Mouse (Mus musculus) hindbrain, embryonic 11.5 days (tissue): ENCODE measurements around the gene 2010111I01Rik. TPM values are rescaled to one million over a fixed set of nuclear protein-coding genes. Genes with fewer than 3 reads are reported as not detected.

ENCODE experiments used
- ATAC-seq: fragments of 200-750 bp; cut with Nextera tagmentation; 2 replicates; pipeline ENCODE4 v1.8.0; 2017; ENCODE audit warnings: mild to moderate bottlenecking, moderate TSS enrichment, moderate library complexity; ENCODE audit not compliant: low FRiP score
- DNase-seq: peaks from one replicate; pipeline ENCODE4 v3.0.0-alpha.2; 2015; ENCODE audit warnings: low spot score
- H3K27ac ChIP-seq: fragments of 300-500 bp; sonication (generic); 2 replicates; pipeline ENCODE4 v1.5.1; 2014; ENCODE audit warnings: mild to moderate bottlenecking, low read depth, low read length
- H3K27me3 ChIP-seq: fragments of 300-500 bp; sonication (generic); 2 replicates; pipeline ENCODE4 v1.6.1; 2014; ENCODE audit warnings: mild to moderate bottlenecking, low read length, moderate library complexity, mixed read lengths; ENCODE audit not compliant: control insufficient read depth, insufficient read depth
- H3K36me3 ChIP-seq: fragments of 300-500 bp; sonication (generic); 2 replicates; pipeline ENCODE4 v1.6.1; 2014; ENCODE audit warnings: mild to moderate bottlenecking, low read length, moderate library complexity, mixed read lengths; ENCODE audit not compliant: control insufficient read depth, insufficient read depth
- H3K4me1 ChIP-seq: fragments of 300-500 bp; sonication (generic); replicated peaks from 2 replicates; pipeline ENCODE4 v1.6.1; 2014; ENCODE audit warnings: low read length, mixed read lengths; ENCODE audit not compliant: control insufficient read depth, insufficient read depth
- H3K4me2 ChIP-seq: fragments of 300-500 bp; sonication (generic); replicated peaks from 2 replicates; pipeline ENCODE4 v1.6.1; 2014; ENCODE audit warnings: mild to moderate bottlenecking, low read depth, low read length
- H3K4me3 ChIP-seq: fragments of 300-500 bp; sonication (generic); 2 replicates; pipeline ENCODE4 v1.5.1; 2014; ENCODE audit warnings: low read depth, low read length
- H3K9ac ChIP-seq: fragments of 300-500 bp; sonication (generic); 2 replicates; pipeline ENCODE4 v1.6.1; 2014; ENCODE audit warnings: low read depth, low read length
- H3K9me3 ChIP-seq: fragments of 300-500 bp; sonication (generic); 2 replicates; pipeline ENCODE4 v1.6.1; 2016; ENCODE audit warnings: low read length; ENCODE audit not compliant: control insufficient read depth
- WGBS: fragments of 180-500 bp; shearing (Covaris S2); extraction: QIAGEN DNeasy Blood & Tissue Kit; methylation state at CpG from one replicate; pipeline ENCODE4 v1.1.7; 2014; 5-methylcytosine and 5-hydroxymethylcytosine counted together
- polyA plus RNA-seq: library from polyadenylated mRNA; unstranded; fragments of >200 nt; fragmentation: Nextera tagmentation; extraction: Ambion mirVana; gene quantifications from 2 replicates; pipeline ENCODE4 v1.2.1, GENCODE M21; 2014

The 2010111I01Rik gene
- polyA plus RNA-seq, 1 experiment from 2014 or later: 46.2 TPM

- Histone ChIP-seq H3K4me2 (no peak overlapping the region), H3K9me3 (no peaks in the 10 kb centered on the region), H3K9ac (no peak overlapping the region), H3K4me1 (no peaks in the 10 kb centered on the region), H3K4me3 (no peak overlapping the region), H3K27ac (no peak overlapping the region), H3K36me3 (no peaks in the 10 kb centered on the region), H3K27me3 (no peaks in the 10 kb centered on the region)
- 71% methylated on average over 13 of the region's 13 CpGs for WGBS
- ATAC-seq: no peak
- DNase-seq: no peak
Observed at GRCm38 (mm10) chr13:63187145-63188143, 222.8 kb downstream of the 2010111I01Rik start.

GRCm38 (mm10) chr13:63188306-63188705, 223.6 kb downstream of the 2010111I01Rik start:
- DNase-seq (no peak), ATAC-seq (no peak)
- H3K9ac ChIP-seq: no peak overlapping the region
- no peaks in the 10 kb centered on the region for H3K27me3 ChIP-seq
- 81% methylated on average over 5 of the region's 5 CpGs for WGBS
- H3K9me3 ChIP-seq: no peaks in the 10 kb centered on the region
- no peak overlapping the region for H3K4me3 ChIP-seq
- no peaks in the 10 kb centered on the region for H3K4me1 ChIP-seq
- H3K36me3 ChIP-seq: no peaks in the 10 kb centered on the region
- no peak overlapping the region for H3K27ac ChIP-seq
- no peak overlapping the region for H3K4me2 ChIP-seq

- 71% methylated on average over 2 of the region's 2 CpGs for WGBS
- Histone ChIP-seq H3K4me2 (no peak overlapping the region), H3K27ac (no peak overlapping the region), H3K36me3 (no peaks in the 10 kb centered on the region), H3K9ac (no peak overlapping the region), H3K9me3 (no peaks in the 10 kb centered on the region), H3K4me3 (no peak overlapping the region), H3K4me1 (no peaks in the 10 kb centered on the region), H3K27me3 (no peaks in the 10 kb centered on the region)
- ATAC-seq: no peak
- no peak for DNase-seq
Observed at GRCm38 (mm10) chr13:63188811-63189210, 224.1 kb downstream of the 2010111I01Rik start.

- no peak overlapping the region for H3K4me3 ChIP-seq
- no peaks in the 10 kb centered on the region for H3K36me3 ChIP-seq
- no peak overlapping the region for H3K4me2 ChIP-seq
- WGBS: 76% methylated on average over 3 of the region's 3 CpGs
- no peak for ATAC-seq
- no peaks in the 10 kb centered on the region for H3K9me3 ChIP-seq
- H3K27ac ChIP-seq: no peak overlapping the region
- H3K9ac ChIP-seq: no peak overlapping the region
- no peaks in the 10 kb centered on the region for H3K4me1 ChIP-seq
- no peak for DNase-seq
- H3K27me3 ChIP-seq: no peaks in the 10 kb centered on the region
Observed at GRCm38 (mm10) chr13:63193423-63193822, 228.7 kb downstream of the 2010111I01Rik start.

GRCm38 (mm10) chr13:63198038-63198437, 233.3 kb downstream of the 2010111I01Rik start:
- Histone ChIP-seq H3K4me3 (no peak overlapping the region), H3K27ac (no peak overlapping the region), H3K4me1 (no peaks in the 10 kb centered on the region), H3K9me3 (no peaks in the 10 kb centered on the region), H3K27me3 (no peaks in the 10 kb centered on the region), H3K9ac (no peak overlapping the region), H3K4me2 (no peak overlapping the region), H3K36me3 (no peaks in the 10 kb centered on the region)
- ATAC-seq (no peak), DNase-seq (no peak)
- WGBS: 97% methylated on average over 1 of the region's 1 CpGs

- no peak for ATAC-seq
- no peak for DNase-seq
- Histone ChIP-seq H3K9ac (no peak overlapping the region), H3K9me3 (no peaks in the 10 kb centered on the region), H3K27ac (no peak overlapping the region), H3K27me3 (no peaks in the 10 kb centered on the region), H3K4me3 (no peak overlapping the region), H3K36me3 (no peaks in the 10 kb centered on the region), H3K4me1 (no peaks in the 10 kb centered on the region; the same call in 1 of the 2 replicates), H3K4me2 (no peak overlapping the region)
- 85% methylated on average over 2 of the region's 2 CpGs for WGBS
Observed at GRCm38 (mm10) chr13:63199588-63199987, 234.9 kb downstream of the 2010111I01Rik start.

- Histone ChIP-seq H3K36me3 (no peaks in the 10 kb centered on the region), H3K27ac (no peak overlapping the region), H3K27me3 (no peaks in the 10 kb centered on the region), H3K9me3 (no peaks in the 10 kb centered on the region), H3K9ac (no peak overlapping the region), H3K4me2 (no peak overlapping the region), H3K4me1 (no peaks in the 10 kb centered on the region; the same call in 1 of the 2 replicates), H3K4me3 (no peak overlapping the region)
- 55% methylated on average over 8 of the region's 8 CpGs for WGBS
- DNase-seq (no peak), ATAC-seq (no peak)
Observed at GRCm38 (mm10) chr13:63203502-63204278, 239.0 kb downstream of the 2010111I01Rik start.

- no peaks in the 10 kb centered on the region for H3K27me3 ChIP-seq
- no peak overlapping the region for H3K27ac ChIP-seq
- no peak overlapping the region for H3K4me3 ChIP-seq
- no peaks in the 10 kb centered on the region for H3K9me3 ChIP-seq
- no peak overlapping the region for H3K4me2 ChIP-seq
- no peak overlapping the region for H3K9ac ChIP-seq
- no peaks in the 10 kb centered on the region for H3K36me3 ChIP-seq
- no peaks in the 10 kb centered on the region; the same call in 1 of the 2 replicates for H3K4me1 ChIP-seq
- ATAC-seq (no peak), DNase-seq (no peak)
- 80% methylated on average over 4 of the region's 4 CpGs for whole genome bisulfite sequencing
Observed at GRCm38 (mm10) chr13:63205750-63206149, 241.1 kb downstream of the 2010111I01Rik start.
